Mouse (Mus musculus) CH12.LX (cell line): Measurements from ENCODE around the gene Dnajc1.

Source experiments
- CTCF ChIP-seq, 2 experiments: IDR thresholded peaks in 1 of 2; conservative IDR thresholded peaks in 1 of 2; 2 replicates each; pipeline ENCODE4 v1.5.1; 2011 to 2012; ENCODE audit warnings: low read depth in 2 of 2, low read length in 2 of 2, improper control_type of control experiment in 1 of 2, inconsistent platforms in 1 of 2, mild to moderate bottlenecking in 1 of 2, moderate library complexity in 1 of 2
- RCOR1 ChIP-seq: conservative IDR thresholded peaks from 2 replicates; pipeline ENCODE4 v1.6.1; 2012; ENCODE audit warnings: low read depth, mild to moderate bottlenecking, inconsistent platforms, low read length, improper control_type of control experiment
- SMC3 ChIP-seq: IDR thresholded peaks from 2 replicates; pipeline ENCODE4 v1.6.1; 2011; ENCODE audit warnings: low read depth, low read length, improper control_type of control experiment
- TCF12 ChIP-seq: IDR thresholded peaks from 2 replicates; pipeline ENCODE4 v1.6.1; 2014; ENCODE audit warnings: low read depth, mild to moderate bottlenecking, inconsistent platforms, low read length, improper control_type of control experiment
- USF1 ChIP-seq: IDR thresholded peaks from 2 replicates; pipeline ENCODE4 v1.6.1; 2014; ENCODE audit warnings: low read depth, mild to moderate bottlenecking, inconsistent platforms, low read length, improper control_type of control experiment
- USF2 ChIP-seq: conservative IDR thresholded peaks from 2 replicates; pipeline ENCODE4 v1.6.1; 2011; ENCODE audit warnings: low read depth, low read length, improper control_type of control experiment

DNA sequence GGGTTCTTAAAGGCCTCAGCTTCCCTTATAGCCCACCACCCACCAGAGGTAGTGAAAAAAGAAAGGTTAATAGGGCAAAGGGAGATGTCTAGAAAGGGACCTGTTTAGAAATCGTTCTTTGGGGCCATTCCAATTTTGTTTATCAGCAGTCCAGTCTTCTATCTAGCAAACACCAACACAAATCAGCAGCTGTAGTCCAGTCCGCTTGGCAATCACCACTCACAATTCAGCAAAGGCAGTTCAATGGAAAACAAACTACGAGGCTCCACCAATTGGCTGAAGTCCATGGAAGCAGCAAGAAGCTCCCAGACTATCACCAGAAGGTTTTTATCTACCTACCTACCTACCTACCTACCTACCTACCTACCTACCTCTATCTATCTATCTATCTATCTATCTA, 236.5 kb downstream of the Dnajc1 start:
- TF ChIP-seq CTCF (conservative IDR thresholded peaks at IDR 0.05 in 1 of 2, IDR thresholded peaks at IDR 0.05 in 1 of 2; ENCODE audit: low read depth in 2 of 2, low read length in 2 of 2) = no peak
- TF ChIP-seq USF1 = no peak
- no peak for TF ChIP-seq TCF12
- no peak for TF ChIP-seq SMC3
- TF ChIP-seq RCOR1 = no peak
- no peak for TF ChIP-seq USF2
